Mouse (Mus musculus): ENCODE measurements around the gene Rap1b. TPM values are rescaled to one million over a fixed set of nuclear protein-coding genes. Genes with fewer than 3 reads are reported as not detected.

Rap1b gene
- polyA plus RNA-seq, 1 experiment from 2014 or later, result 135 TPM

GRCm38 (mm10) chr10:117878628-117879027 is 32.8 kb upstream of the Rap1b start:
- Histone ChIP-seq H3K27me3 (ENCODE audit: control insufficient read depth, insufficient read depth, low read length) (no peaks in the 10 kb centered on the region), H3K4me1 (ENCODE audit: control insufficient read depth, insufficient read depth, low read length) (no peaks in the 10 kb centered on the region), H3K27ac (ENCODE audit: low read length) (no peak overlapping the region), H3K36me3 (ENCODE audit: control insufficient read depth, insufficient read depth) (no peaks in the 10 kb centered on the region), H3K9ac (ENCODE audit: low read length) (no peak overlapping the region), H3K9me3 (replicated peaks; ENCODE audit: control insufficient read depth, low read length) (no peaks in the 10 kb centered on the region), H3K4me2 (ENCODE audit: low read depth, low read length) (no peak overlapping the region), H3K4me3 (ENCODE audit: low read length) (no peak overlapping the region)
- WGBS, result 86% methylated on average over 9 of the region's 9 CpGs
- no peak for ATAC-seq (replicated peaks; ENCODE audit: extremely low read depth, insufficient read depth, low FRiP score)

DNA sequence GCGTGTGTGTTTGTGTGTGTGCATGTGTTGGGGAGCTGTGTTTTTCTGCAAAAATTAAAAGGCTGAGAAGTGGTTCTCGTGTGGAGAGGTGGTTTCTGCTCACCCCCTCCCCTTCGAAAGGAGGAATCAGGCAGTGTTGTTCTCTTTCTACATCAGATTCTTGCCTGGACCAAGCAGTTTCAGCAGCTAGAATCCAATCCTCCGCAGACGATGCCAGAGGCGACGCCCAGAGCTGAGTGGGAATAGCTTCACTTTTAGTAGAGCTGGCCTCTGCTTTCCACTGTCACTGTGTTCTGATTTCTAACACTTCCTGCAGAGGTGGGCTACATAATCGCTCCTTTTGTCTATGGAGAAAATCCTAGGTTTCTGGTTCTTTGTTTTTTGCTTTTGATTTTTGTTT is 31.0 kb upstream of the Rap1b start:
- H3K9me3 ChIP-seq (replicated peaks; ENCODE audit: control insufficient read depth, low read length), result no peaks in the 10 kb centered on the region
- H3K27me3 ChIP-seq (ENCODE audit: control insufficient read depth, insufficient read depth, low read length), result no peaks in the 10 kb centered on the region
- WGBS, result 68% methylated on average over 8 of the region's 8 CpGs
- no peak for ATAC-seq (replicated peaks; ENCODE audit: extremely low read depth, insufficient read depth, low FRiP score)
- no peaks in the 10 kb centered on the region for H3K36me3 ChIP-seq (ENCODE audit: control insufficient read depth, insufficient read depth)
- no peak overlapping the region for H3K27ac ChIP-seq (ENCODE audit: low read length)
- H3K4me3 ChIP-seq (ENCODE audit: low read length), result no peak overlapping the region
- no peaks in the 10 kb centered on the region for H3K4me1 ChIP-seq (ENCODE audit: control insufficient read depth, insufficient read depth, low read length)
- no peak overlapping the region for H3K9ac ChIP-seq (ENCODE audit: low read length)
- no peak overlapping the region for H3K4me2 ChIP-seq (ENCODE audit: low read depth, low read length)

GRCm38 (mm10) chr10:117876400-117876799 is 30.6 kb upstream of the Rap1b start:
- H3K4me1 ChIP-seq (ENCODE audit: control insufficient read depth, insufficient read depth, low read length), result no peaks in the 10 kb centered on the region
- no peak for ATAC-seq (replicated peaks; ENCODE audit: extremely low read depth, insufficient read depth, low FRiP score)
- no peaks in the 10 kb centered on the region for H3K9me3 ChIP-seq (replicated peaks; ENCODE audit: control insufficient read depth, low read length)
- 86% methylated on average over 18 of the region's 18 CpGs for WGBS
- no peaks in the 10 kb centered on the region for H3K36me3 ChIP-seq (ENCODE audit: control insufficient read depth, insufficient read depth)
- H3K4me2 ChIP-seq (ENCODE audit: low read depth, low read length), result no peak overlapping the region
- no peak overlapping the region for H3K27ac ChIP-seq (ENCODE audit: low read length)
- H3K4me3 ChIP-seq (ENCODE audit: low read length), result no peak overlapping the region
- no peak overlapping the region for H3K9ac ChIP-seq (ENCODE audit: low read length)
- no peaks in the 10 kb centered on the region for H3K27me3 ChIP-seq (ENCODE audit: control insufficient read depth, insufficient read depth, low read length)

GRCm38 (mm10) chr10:117874936-117875335 is 29.1 kb upstream of the Rap1b start:
- no peak for ATAC-seq (replicated peaks; ENCODE audit: extremely low read depth, insufficient read depth, low FRiP score)
- H3K27me3 ChIP-seq (ENCODE audit: control insufficient read depth, insufficient read depth, low read length), result no peaks in the 10 kb centered on the region
- no peaks in the 10 kb centered on the region for H3K36me3 ChIP-seq (ENCODE audit: control insufficient read depth, insufficient read depth)
- no peak overlapping the region for H3K9ac ChIP-seq (ENCODE audit: low read length)
- no peak overlapping the region for H3K4me2 ChIP-seq (ENCODE audit: low read depth, low read length)
- H3K4me3 ChIP-seq (ENCODE audit: low read length), result no peak overlapping the region
- H3K9me3 ChIP-seq (replicated peaks; ENCODE audit: control insufficient read depth, low read length), result no peaks in the 10 kb centered on the region
- no peak overlapping the region for H3K27ac ChIP-seq (ENCODE audit: low read length)
- 77% methylated on average over 10 of the region's 10 CpGs for WGBS
- no peaks in the 10 kb centered on the region for H3K4me1 ChIP-seq (ENCODE audit: control insufficient read depth, insufficient read depth, low read length)

- Histone ChIP-seq H3K27me3 (ENCODE audit: control insufficient read depth, insufficient read depth, low read length) (no peaks in the 10 kb centered on the region), H3K4me1 (ENCODE audit: control insufficient read depth, insufficient read depth, low read length) (no peaks in the 10 kb centered on the region), H3K27ac (ENCODE audit: low read length) (no peak overlapping the region), H3K4me2 (ENCODE audit: low read depth, low read length) (no peak overlapping the region), H3K9ac (ENCODE audit: low read length) (no peak overlapping the region), H3K4me3 (ENCODE audit: low read length) (no peak overlapping the region), H3K9me3 (replicated peaks; ENCODE audit: control insufficient read depth, low read length) (no peaks in the 10 kb centered on the region), H3K36me3 (ENCODE audit: control insufficient read depth, insufficient read depth) (no peaks in the 10 kb centered on the region)
- WGBS, result 65% methylated on average over 4 of the region's 4 CpGs
- ATAC-seq (replicated peaks; ENCODE audit: extremely low read depth, insufficient read depth, low FRiP score), result no peak
These were observed 28.1 kb upstream of the Rap1b start for GRCm38 (mm10) chr10:117873952-117874351.

DNA sequence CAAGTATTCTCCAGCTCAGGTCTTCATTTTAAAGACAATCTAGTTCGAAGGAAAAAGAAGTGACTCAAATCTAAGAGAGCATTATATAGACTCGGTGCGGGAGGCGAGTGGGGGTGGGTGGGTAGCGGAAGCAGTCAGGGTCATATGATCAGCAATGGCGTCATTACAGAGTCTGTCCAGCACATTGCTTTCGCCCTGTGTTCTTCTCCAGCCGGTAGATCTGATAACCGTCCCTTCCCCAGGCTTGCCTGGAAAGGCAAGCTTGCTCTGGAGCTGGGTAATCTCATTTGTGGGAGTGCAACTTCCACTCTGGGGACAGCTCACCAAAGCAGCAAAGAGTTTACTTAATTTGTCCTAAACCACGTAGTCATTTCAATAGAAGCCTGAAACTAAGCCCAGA is 26.6 kb upstream of the Rap1b start:
- no peak overlapping the region for H3K4me3 ChIP-seq (ENCODE audit: low read length)
- no peaks in the 10 kb centered on the region for H3K4me1 ChIP-seq (ENCODE audit: control insufficient read depth, insufficient read depth, low read length)
- no peaks in the 10 kb centered on the region for H3K9me3 ChIP-seq (replicated peaks; ENCODE audit: control insufficient read depth, low read length)
- H3K27ac ChIP-seq (ENCODE audit: low read length), result no peak overlapping the region
- 55% methylated on average over 10 of the region's 10 CpGs for WGBS
- H3K36me3 ChIP-seq (ENCODE audit: control insufficient read depth, insufficient read depth), result no peaks in the 10 kb centered on the region
- no peak for ATAC-seq (replicated peaks; ENCODE audit: extremely low read depth, insufficient read depth, low FRiP score)
- no peak overlapping the region for H3K9ac ChIP-seq (ENCODE audit: low read length)
- no peaks in the 10 kb centered on the region for H3K27me3 ChIP-seq (ENCODE audit: control insufficient read depth, insufficient read depth, low read length)
- H3K4me2 ChIP-seq (ENCODE audit: low read depth, low read length), result no peak overlapping the region

- no peak overlapping the region for H3K4me2 ChIP-seq (ENCODE audit: low read depth, low read length)
- no peak overlapping the region for H3K9ac ChIP-seq (ENCODE audit: low read length)
- H3K36me3 ChIP-seq (ENCODE audit: control insufficient read depth, insufficient read depth), result no peaks in the 10 kb centered on the region
- H3K27me3 ChIP-seq (ENCODE audit: control insufficient read depth, insufficient read depth, low read length), result no peaks in the 10 kb centered on the region
- H3K9me3 ChIP-seq (replicated peaks; ENCODE audit: control insufficient read depth, low read length), result no peaks in the 10 kb centered on the region
- H3K4me3 ChIP-seq (ENCODE audit: low read length), result no peak overlapping the region
- 67% methylated on average over 3 of the region's 3 CpGs for WGBS
- H3K27ac ChIP-seq (ENCODE audit: low read length), result no peak overlapping the region
- no peak for ATAC-seq (replicated peaks; ENCODE audit: extremely low read depth, insufficient read depth, low FRiP score)
- H3K4me1 ChIP-seq (ENCODE audit: control insufficient read depth, insufficient read depth, low read length), result 0 out of 2 replicates have a peak, but pooled peaks cover 3% of the 10 kb centered on the region
These were observed 21.5 kb upstream of the Rap1b start for GRCm38 (mm10) chr10:117867301-117867700.

- no peak for ATAC-seq (replicated peaks; ENCODE audit: extremely low read depth, insufficient read depth, low FRiP score)
- Histone ChIP-seq H3K4me3 (ENCODE audit: low read length) (no peak overlapping the region), H3K36me3 (ENCODE audit: control insufficient read depth, insufficient read depth) (no peaks in the 10 kb centered on the region), H3K4me2 (ENCODE audit: low read depth, low read length) (no peak overlapping the region), H3K9ac (ENCODE audit: low read length) (no peak overlapping the region), H3K27ac (ENCODE audit: low read length) (no peak overlapping the region), H3K27me3 (ENCODE audit: control insufficient read depth, insufficient read depth, low read length) (no peaks in the 10 kb centered on the region), H3K9me3 (replicated peaks; ENCODE audit: control insufficient read depth, low read length) (no peaks in the 10 kb centered on the region), H3K4me1 (ENCODE audit: control insufficient read depth, insufficient read depth, low read length) (0 out of 2 replicates have a peak, but pooled peaks cover 3% of the 10 kb centered on the region)
- 64% methylated on average over 8 of the region's 8 CpGs for WGBS
These were observed 20.8 kb upstream of the Rap1b start for GRCm38 (mm10) chr10:117866641-117867040.

- H3K27ac ChIP-seq (ENCODE audit: low read length), result no peak overlapping the region
- no peaks in the 10 kb centered on the region for H3K36me3 ChIP-seq (ENCODE audit: control insufficient read depth, insufficient read depth)
- no peak overlapping the region for H3K9ac ChIP-seq (ENCODE audit: low read length)
- H3K27me3 ChIP-seq (ENCODE audit: control insufficient read depth, insufficient read depth, low read length), result no peaks in the 10 kb centered on the region
- H3K4me2 ChIP-seq (ENCODE audit: low read depth, low read length), result no peak overlapping the region
- no peak overlapping the region for H3K4me3 ChIP-seq (ENCODE audit: low read length)
- 0 out of 2 replicates have a peak, but pooled peaks cover 5% of the 10 kb centered on the region for H3K4me1 ChIP-seq (ENCODE audit: control insufficient read depth, insufficient read depth, low read length)
- ATAC-seq (replicated peaks; ENCODE audit: extremely low read depth, insufficient read depth, low FRiP score), result no peak
- H3K9me3 ChIP-seq (replicated peaks; ENCODE audit: control insufficient read depth, low read length), result no peaks in the 10 kb centered on the region
- WGBS, result 40% methylated on average over 6 of the region's 6 CpGs
These were observed 18.9 kb upstream of the Rap1b start for GRCm38 (mm10) chr10:117864695-117865094.

DNA sequence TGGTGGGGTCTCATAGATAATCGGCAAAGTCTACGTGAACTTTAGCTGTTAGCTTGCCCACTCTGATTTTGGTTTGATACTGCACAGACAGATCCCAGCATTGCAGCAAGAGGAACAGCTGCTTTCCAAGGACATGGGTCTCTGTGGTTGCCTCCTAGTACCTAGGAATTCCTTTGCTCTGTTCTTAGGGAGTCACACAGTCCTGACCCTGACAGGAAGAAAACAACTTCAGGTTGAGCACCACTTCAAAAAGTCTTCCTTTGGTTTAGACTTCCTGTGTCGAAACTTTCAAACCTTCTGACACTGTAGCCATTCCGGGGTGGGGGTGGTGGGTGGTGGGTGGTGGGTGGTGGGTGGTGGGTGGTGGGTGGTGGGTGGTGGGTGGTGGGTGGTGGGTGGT is 18.4 kb upstream of the Rap1b start:
- H3K4me3 ChIP-seq (ENCODE audit: low read length), result no peak overlapping the region
- WGBS, result 77% methylated on average over 4 of the region's 4 CpGs
- no peaks in the 10 kb centered on the region for H3K27me3 ChIP-seq (ENCODE audit: control insufficient read depth, insufficient read depth, low read length)
- H3K36me3 ChIP-seq (ENCODE audit: control insufficient read depth, insufficient read depth), result no peaks in the 10 kb centered on the region
- no peak overlapping the region for H3K4me2 ChIP-seq (ENCODE audit: low read depth, low read length)
- 0 out of 2 replicates have a peak, but pooled peaks cover 5% of the 10 kb centered on the region for H3K4me1 ChIP-seq (ENCODE audit: control insufficient read depth, insufficient read depth, low read length)
- no peaks in the 10 kb centered on the region for H3K9me3 ChIP-seq (replicated peaks; ENCODE audit: control insufficient read depth, low read length)
- H3K9ac ChIP-seq (ENCODE audit: low read length), result no peak overlapping the region
- no peak for ATAC-seq (replicated peaks; ENCODE audit: extremely low read depth, insufficient read depth, low FRiP score)
- no peak overlapping the region for H3K27ac ChIP-seq (ENCODE audit: low read length)
